Mouse (Mus musculus) lung, postnatal 25 days (tissue): ENCODE results near the gene Rab26.

Experiments
- DNase-seq: peaks from one replicate; pipeline ENCODE4 v3.0.0; 2022; ENCODE audit warnings: low spot score

Rab26 gene

DNA sequence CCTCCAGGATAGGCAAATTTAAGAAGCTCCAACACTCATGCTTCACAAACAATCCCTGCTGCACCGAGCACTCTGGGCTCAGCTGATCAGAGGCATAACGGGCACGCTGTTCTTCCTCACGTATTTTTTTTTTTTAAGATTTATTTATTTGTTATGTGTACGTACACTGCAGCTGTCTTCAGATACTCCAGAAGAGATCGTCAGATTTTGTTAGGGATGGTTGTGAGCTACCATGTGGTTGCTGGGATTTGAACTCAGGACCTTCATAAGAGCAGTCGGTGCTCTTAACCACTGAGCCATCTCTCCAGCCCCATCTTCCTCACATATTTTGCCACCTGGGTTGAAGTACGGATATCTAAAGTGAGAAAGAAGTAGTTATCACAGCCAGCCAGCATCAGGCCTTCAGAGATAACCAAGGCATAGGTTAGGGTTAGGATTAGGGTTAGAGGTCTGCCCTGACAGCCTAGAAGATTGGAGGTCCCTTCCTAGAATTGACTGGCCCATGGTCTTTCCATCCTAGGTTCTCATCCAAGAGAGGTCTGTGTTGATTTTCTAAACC is at the start of gene Rab26:
Gene Rab26, minus strand, starts transcription at position 51 of the 559 bp plus-strand sequence.
- DNase-seq = no peak

- no peak for DNase-seq
Measured at GRCm38 (mm10) chr17:24580287-24580686, 46.3 kb upstream of the Rab26 start.

- DNase-seq = no peak
Measured at GRCm38 (mm10) chr17:24579532-24579931, 45.5 kb upstream of the Rab26 start.

GRCm38 (mm10) chr17:24573811-24574210 is 39.8 kb upstream of the Rab26 start:
- DNase-seq = no peak

DNA sequence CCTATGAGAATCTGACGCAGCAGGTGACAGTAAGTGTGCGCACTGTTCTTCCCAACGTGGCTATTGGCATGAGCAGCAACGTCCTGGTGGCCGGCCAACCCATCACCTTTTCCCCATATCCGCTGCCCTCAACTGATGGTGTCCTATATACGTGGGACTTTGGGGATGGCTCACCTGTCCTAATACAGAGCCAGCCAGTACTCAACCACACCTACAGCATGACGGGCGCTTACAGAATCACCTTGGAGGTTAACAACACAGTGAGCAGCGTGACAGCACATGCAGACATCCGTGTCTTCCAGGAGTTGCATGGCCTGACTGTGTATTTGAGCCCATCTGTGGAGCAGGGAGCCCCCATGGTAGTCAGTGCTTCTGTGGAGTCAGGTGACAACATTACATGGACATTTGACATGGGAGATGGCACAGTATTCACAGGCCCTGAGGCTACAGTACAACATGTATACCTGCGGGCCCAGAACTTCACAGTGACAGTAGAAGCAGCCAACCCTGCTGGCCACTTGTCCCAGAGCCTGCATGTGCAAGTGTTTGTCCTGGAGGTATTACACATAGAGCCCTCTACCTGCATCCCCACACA is 38.7 kb upstream of the Rab26 start:
- no peak for DNase-seq

DNA sequence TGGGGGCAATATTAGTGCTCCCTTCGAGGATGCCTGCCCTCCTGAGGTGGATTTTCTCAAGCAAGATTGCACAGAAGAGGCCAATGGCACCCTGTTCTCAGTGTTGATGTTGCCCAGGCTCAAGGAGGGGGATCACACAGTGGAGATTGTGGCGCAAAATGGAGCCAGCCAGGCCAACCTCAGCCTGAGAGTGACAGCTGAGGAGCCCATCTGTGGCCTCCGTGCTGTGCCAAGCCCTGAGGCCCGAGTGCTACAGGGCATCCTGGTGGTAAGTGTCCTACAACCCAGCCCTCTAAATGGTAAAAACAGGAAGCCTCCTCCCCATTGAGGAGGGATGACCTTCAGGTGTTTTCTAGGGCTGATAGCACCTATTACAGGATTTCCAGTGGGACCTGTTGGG is 35.8 kb upstream of the Rab26 start:
- DNase-seq = no peak

DNA sequence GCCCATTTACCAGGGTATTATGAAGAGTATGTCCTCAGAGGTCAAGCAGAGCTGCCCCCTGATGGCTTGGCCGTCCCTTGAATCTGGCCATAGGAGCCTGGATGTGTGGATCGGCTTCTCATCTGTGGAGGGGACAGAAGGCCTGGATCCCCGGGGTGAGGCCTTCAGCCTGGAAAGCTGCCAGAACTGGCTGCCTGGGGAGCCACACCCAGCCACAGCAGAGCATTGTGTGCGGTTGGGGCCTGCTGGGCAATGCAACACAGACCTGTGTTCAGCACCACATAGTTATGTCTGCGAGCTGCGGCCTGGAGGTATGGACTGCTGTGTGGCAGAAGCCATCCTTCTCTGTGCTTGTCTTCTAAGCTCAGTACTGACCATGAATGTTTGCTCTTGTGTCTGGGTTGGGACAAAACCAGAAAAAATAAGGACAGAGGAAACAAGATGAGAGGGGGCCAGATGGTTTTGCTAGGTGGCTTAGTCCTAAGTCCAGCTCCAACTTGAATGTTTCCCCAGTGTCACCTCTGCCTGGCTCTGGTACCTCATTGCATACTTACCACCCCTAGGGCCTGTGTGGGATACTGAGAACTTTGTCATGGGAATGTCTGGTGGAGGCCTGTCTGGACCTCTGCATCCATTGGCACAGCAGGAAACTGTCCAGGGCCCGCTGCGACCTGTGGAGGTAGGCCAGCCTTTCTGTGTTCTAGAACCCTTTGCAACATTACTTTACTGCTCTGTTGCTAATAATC is 33.2 kb upstream of the Rab26 start:
- peak; percentile 57 for DNase-seq

GRCm38 (mm10) chr17:24565792-24566191 is 31.8 kb upstream of the Rab26 start:
- DNase-seq = no peak

- DNase-seq = no peak
Measured at GRCm38 (mm10) chr17:24565092-24565491, 31.1 kb upstream of the Rab26 start.

GRCm38 (mm10) chr17:24564422-24564821 is 30.4 kb upstream of the Rab26 start:
- DNase-seq = no peak

DNA sequence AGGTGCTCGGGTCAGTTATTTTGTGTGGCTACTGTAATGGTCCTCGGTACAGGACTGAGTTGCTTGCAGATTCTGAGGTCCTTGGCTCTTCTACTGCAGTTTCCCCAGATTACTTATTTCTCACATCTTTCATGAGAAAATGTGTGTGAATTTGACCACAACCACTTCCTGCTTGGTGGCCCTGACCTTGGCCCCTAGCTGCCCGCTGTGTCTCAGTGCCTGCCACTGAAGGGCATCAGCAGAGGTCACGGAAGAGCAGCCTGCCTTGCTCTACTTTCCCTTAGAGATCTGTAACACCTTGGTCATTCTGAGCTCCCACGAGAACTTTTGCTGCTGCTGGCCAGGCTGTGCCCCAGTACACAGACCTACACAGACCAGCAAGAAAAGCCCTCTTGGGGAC is 29.6 kb upstream of the Rab26 start:
- DNase-seq = no peak

DNA sequence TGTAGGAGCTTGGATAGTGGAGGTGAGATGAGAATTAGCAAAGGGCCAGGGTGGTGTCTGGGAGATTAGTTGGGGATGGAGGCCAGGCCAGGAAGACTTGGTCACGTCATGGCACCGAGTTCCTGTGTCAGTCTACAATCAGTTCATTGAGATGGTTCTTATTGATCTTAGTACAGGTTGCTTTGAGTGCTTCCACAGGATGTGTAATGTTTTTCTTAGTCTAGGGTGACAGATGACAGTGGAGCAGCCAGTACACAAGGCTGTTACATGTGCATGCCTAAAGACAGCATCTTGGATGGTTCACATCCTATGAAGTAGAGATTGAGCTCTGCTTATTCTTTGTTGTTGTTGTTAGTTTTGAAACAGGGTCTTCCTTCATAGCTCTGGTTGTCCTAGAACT is 27.6 kb upstream of the Rab26 start:
- no peak for DNase-seq

DNA sequence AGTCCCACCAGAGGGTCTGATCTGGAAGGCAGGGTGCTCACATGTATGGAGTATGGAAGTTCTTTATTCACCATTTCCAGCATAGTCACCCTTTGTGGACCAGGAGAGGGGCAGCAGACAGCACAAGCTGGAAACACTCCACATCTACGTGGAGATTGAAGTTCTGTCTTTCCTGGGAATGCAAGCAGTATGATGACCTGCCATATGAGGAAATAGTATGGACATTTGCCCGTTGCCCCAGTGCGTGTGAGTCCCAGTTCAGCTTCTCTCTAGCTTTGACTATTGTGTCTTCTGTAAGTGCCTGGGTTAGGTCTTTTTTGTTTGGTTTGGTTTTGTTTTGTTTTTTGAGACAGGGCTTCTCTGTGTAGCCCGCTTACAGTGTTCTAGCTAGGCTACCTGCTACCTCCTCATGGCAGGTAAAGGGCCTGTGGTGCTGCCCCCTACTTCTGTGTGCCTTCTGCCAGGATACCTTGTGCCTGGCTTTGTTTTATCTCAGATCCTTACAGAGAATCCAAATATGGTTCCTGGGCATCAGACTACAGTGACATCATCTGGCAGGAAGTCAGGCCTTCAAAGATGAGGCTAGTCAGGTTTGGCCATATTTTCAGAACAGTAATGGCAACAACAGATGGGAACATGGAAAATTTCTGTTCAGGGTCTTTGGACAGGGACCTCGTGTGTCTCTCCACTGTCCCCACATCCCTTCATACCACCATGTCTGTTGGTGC is 26.5 kb upstream of the Rab26 start:
- no peak for DNase-seq

DNA sequence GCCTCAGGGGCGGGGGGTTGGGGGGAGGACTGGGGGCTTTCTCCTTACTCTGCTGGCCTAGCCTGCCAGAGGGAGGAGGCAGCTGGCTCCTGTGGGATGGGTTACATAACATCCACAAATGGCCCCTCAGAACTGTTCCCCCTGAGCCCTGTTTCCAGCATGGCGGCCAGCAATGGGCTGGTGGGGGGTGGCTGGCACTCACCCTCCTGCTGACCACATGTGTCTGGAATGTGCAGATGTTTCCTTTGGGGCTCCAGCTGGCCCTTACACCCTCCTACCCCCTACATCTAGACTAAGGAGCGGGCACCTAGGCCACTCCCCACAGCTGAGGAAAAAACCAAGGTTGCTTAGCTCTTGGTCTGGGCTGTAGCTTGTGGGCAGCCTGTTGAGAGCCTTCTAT is 25.1 kb upstream of the Rab26 start:
- peak; percentile 48 for DNase-seq

GRCm38 (mm10) chr17:24558600-24559099 is 24.6 kb upstream of the Rab26 start:
- peak; percentile 57 for DNase-seq

GRCm38 (mm10) chr17:24557091-24557490 is 23.1 kb upstream of the Rab26 start:
- peak; percentile 68 for DNase-seq

GRCm38 (mm10) chr17:24551050-24551444 is 17.0 kb upstream of the Rab26 start:
- DNase-seq = no peak

- DNase-seq = peak; percentile 71
Measured at GRCm38 (mm10) chr17:24550416-24551049, 16.5 kb upstream of the Rab26 start.

DNA sequence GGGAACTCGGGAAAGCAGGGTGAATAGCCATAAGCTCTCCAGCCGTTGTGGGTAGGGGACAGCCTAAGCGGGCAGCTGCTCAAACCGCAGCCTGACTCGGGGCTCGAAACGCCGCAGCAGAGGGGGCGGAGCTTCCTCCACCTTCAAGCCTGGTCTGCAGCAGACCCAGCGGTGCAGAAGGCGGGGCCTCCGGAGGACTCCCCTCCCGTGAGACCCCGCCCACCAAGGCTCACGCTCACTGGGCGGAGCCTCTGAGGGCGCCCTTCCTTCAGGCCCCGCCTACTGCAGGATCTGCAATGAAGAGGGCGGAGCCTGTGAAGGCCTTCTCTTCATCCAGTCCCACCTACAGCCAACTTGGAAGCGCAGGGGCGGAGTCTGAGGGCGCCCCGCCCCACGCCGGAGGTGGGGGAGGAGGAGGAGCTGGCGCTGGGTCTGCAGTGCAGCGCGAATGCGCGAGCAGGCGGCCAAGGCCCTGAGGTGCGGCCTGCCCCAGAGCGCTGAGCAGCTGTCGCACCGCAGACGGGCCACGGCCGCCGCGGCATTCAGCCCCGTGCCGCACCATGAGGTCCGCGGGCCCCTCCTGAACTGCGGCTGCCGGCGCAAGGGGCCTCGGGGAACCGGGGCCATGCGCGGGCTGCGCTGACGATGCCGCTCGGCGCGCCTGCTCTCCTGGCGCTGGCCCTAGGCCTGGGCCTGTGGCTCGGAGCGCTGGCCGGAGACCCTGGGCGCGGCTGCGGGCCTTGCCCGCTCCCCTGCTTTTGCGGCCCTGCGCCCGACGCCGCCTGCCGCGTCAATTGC is 15.8 kb upstream of the Rab26 start, which contains the start of gene Pkd1:
Gene Pkd1, plus strand, starts transcription at position 217 of the 798 bp plus-strand sequence.
- DNase-seq = peak; percentile 99

DNA sequence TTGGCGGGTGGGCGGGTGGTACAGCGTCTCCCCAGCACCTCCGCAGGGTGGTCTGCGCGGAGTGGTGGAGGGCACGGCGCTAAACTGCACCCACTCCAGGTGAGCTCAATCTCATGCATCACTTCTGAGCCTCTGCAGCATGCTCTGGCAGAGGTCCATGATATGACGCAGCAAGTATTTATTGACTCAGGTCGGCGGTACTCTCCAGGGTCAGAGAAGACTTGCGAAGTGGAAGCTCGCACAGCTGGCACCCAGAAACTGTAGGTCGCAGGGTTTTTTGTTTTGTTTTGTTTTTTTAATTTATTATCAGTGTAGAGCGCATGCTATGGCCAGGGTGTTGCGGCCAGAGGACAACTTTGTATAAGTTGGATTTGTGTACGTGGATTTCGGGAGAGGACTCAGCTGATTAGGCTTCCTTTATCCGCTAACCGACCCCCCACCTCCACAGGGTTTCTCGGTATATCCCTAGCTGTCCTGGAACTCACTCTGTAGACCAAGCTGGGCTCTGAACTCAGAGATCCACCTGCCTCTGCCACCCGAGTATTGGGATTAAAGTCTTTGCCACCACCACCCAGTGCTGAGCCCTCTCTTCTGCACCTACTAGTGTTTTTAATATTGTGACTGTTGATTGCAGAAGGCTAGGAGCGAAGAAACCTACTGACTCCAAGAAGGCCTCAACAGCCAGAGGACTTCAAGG is 15.1 kb upstream of the Rab26 start:
- peak; percentile 77 for DNase-seq

GRCm38 (mm10) chr17:24548435-24548834 is 14.4 kb upstream of the Rab26 start:
- peak; percentile 30 for DNase-seq
